Comparison of ENCODE assay signal across 25 mouse cellular contexts in the genomic region with DNA sequence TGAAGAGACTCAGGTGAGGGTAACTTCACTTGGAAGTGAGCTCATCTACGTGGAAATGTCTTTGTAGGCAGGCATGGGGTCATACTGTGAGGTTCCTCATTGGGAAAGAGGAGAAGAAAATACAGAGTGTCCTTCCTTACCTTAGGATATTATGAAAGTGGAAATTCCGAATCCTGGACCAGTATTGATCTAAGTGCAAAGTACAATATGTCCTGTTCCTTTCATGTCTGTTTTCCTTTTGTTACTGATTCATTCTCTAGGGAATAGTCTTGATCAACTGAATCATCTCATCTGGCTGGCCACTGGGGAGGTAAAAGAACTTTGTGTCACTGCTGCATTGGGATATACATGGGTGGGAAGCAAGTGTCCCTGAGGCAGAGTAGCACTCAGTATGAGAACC. TPM values are rescaled to one million over a fixed set of nuclear protein-coding genes. Genes with fewer than 3 reads are reported as not detected.
DNase-seq lines count a peak whose midpoint lies in the region; ATAC-seq and TF ChIP-seq lines count a peak whose summit lies in the region.
"Had no signal": no experiment of that assay in that cellular context is flagged by ENCODE, and none has a peak within 500 bp of the region (broad histone marks: within the 10 kb centered on the region; RNA-seq: fewer than 3 reads in every experiment).

No protein-coding gene starts in this region.

- H3K27ac ChIP-seq in liver, adult 2 months (replicated peaks; ENCODE audit: insufficient read depth, low read depth, low read length) = no peak overlapping the region
- H3K27ac ChIP-seq in liver, embryonic 12.5 days = no peak overlapping the region
- H3K27ac ChIP-seq in liver, postnatal 0 days (ENCODE audit: low read depth) = no peak overlapping the region

- ATAC-seq in liver, embryonic 12.5 days = no peak
- peak; percentile 64 for ATAC-seq in liver, postnatal 0 days
- ATAC-seq: activated CD4-positive, CD25-positive, alpha-beta regulatory T cell, adult 4 months; CD4-positive, CD25-positive, alpha-beta regulatory T cell, adult 4 months; Patski had no signal

- no peaks in the 10 kb centered on the region for H3K9me3 ChIP-seq in liver, embryonic 12.5 days (replicated peaks)
- H3K9me3 ChIP-seq in liver, postnatal 0 days (ENCODE audit: low read length) = no peaks in the 10 kb centered on the region
- H3K9me3 ChIP-seq: G1E had no signal

- peak; percentile 53 for DNase-seq in liver, adult 2 months (ENCODE audit: extremely low read depth, low read depth, low spot score)
- DNase-seq in liver, postnatal 0 days = no peak
- no peak for DNase-seq in liver
- DNase-seq: adrenal gland, adult 2 months; adrenal gland, adult 8-10 months; adrenal gland, postnatal 10 days; adrenal gland, postnatal 14 days; adrenal gland, postnatal 25 days; adrenal gland, postnatal 36 days; B cell, adult 2 months; cerebellum, adult 11 months; cerebellum, adult 11-12 months; cerebellum, adult 18-20 months had no signal

- TF ChIP-seq POLR2A in liver, adult 2 months (IDR thresholded peaks at IDR 0.05; ENCODE audit: extremely low read depth, insufficient read depth, low read length) = no peak

- 0 out of 2 replicates have a peak, but pooled peaks cover 1% of the 10 kb centered on the region for H3K4me1 ChIP-seq in liver, adult 2 months (ENCODE audit: control insufficient read depth, insufficient read depth, low read length)
- no peaks in the 10 kb centered on the region for H3K4me1 ChIP-seq in liver, embryonic 12.5 days
- peaks cover 9% of the 10 kb centered on the region; the same call in 1 of the 2 replicates for H3K4me1 ChIP-seq in liver, postnatal 0 days (ENCODE audit: insufficient read depth)

- no peaks in the 10 kb centered on the region for H3K79me2 ChIP-seq in liver, adult 2 months (ENCODE audit: control insufficient read depth, insufficient read depth, low read length)

- H3K4me3 ChIP-seq in liver, adult 2 months (ENCODE audit: insufficient read depth, low read depth, low read length) = no peak overlapping the region
- no peak overlapping the region for H3K4me3 ChIP-seq in liver, embryonic 12.5 days
- H3K4me3 ChIP-seq in liver, postnatal 0 days (ENCODE audit: low read depth, low read length) = no peak overlapping the region

- H3K27me3 ChIP-seq in liver, adult 2 months (ENCODE audit: control insufficient read depth, insufficient read depth, low read length) = no peaks in the 10 kb centered on the region
- H3K27me3 ChIP-seq in liver, embryonic 12.5 days (replicated peaks) = no peaks in the 10 kb centered on the region
- no peaks in the 10 kb centered on the region for H3K27me3 ChIP-seq in liver, postnatal 0 days (ENCODE audit: insufficient read depth, low read length)
- H3K27me3 ChIP-seq: CH12.LX, Patski had no signal

- H3K36me3 ChIP-seq in liver, adult 2 months (ENCODE audit: control insufficient read depth, insufficient read depth, low read length) = no peaks in the 10 kb centered on the region
- no peaks in the 10 kb centered on the region for H3K36me3 ChIP-seq in liver, embryonic 12.5 days
- no peaks in the 10 kb centered on the region for H3K36me3 ChIP-seq in liver, postnatal 0 days (replicated peaks; ENCODE audit: insufficient read depth, low read length)
- H3K36me3 ChIP-seq: G1E had no signal

- peak; percentile 83 for TF ChIP-seq EP300 in liver, postnatal 0 days (IDR thresholded peaks at IDR 0.05; ENCODE audit: low read depth)

- no peak for TF ChIP-seq CTCF in liver, adult 2 months (IDR thresholded peaks at IDR 0.05; ENCODE audit: low read depth, low read length)
- no peak for TF ChIP-seq CTCF in liver, postnatal 0 days (IDR thresholded peaks at IDR 0.05; ENCODE audit: low read depth)

- 32% methylated on average over 2 of the region's 2 CpGs for WGBS in liver, adult 2 months
- 47% methylated on average over 2 of the region's 2 CpGs for WGBS in liver, embryonic 12.5 days (ENCODE audit: insufficient replicate concordance)
- 44% methylated on average over 2 of the region's 2 CpGs for WGBS in liver, postnatal 0 days (ENCODE audit: insufficient replicate concordance)

- H3K4me2 ChIP-seq in liver, embryonic 12.5 days = no peak overlapping the region
- H3K4me2 ChIP-seq in liver, postnatal 0 days (ENCODE audit: low read depth, low read length) = no peak overlapping the region

- no peak overlapping the region for H3K9ac ChIP-seq in liver, adult 2 months (ENCODE audit: low read depth, low read length)
- no peak overlapping the region for H3K9ac ChIP-seq in liver, embryonic 12.5 days
- H3K9ac ChIP-seq in liver, postnatal 0 days (replicated peaks) = no peak overlapping the region

RNA-seq across cellular contexts. Expression of a gene that starts 1.2 kb away (rescaled TPM):
- total RNA-seq in liver, adult 2 months (2014; rRNA removed) = 0.20 and 0.28 TPM in 2 replicates
- polyA plus RNA-seq in liver, adult 2 months (2012; rRNA removed) = not detected in 2 replicates
- not detected in 2 replicates for polyA plus RNA-seq in liver, embryonic 12.5 days (2016; fragmentation: Nextera tagmentation; extraction: Ambion mirVana)
- not detected in 2 replicates for polyA plus RNA-seq in liver, postnatal 0 days (2015; fragmentation: Nextera tagmentation; extraction: Ambion mirVana)
- total RNA-seq: CH12.LX, ES-E14, G1E, MEL had no signal
- polyA plus RNA-seq: activated CD4-positive, CD25-positive, alpha-beta regulatory T cell, adult 4 months; adrenal gland, adult 2 months; C2C12; CD4-positive, CD25-positive, alpha-beta regulatory T cell, adult 4 months; G1E; Patski had no signal

RNA-seq across cellular contexts. Expression of a gene that starts 29.5 kb away (rescaled TPM):
- not detected in 2 replicates for total RNA-seq in liver, adult 2 months (2014; rRNA removed)
- not detected in 2 replicates for polyA plus RNA-seq in liver, adult 2 months (2012; rRNA removed)
- polyA plus RNA-seq in liver, embryonic 12.5 days (2016; fragmentation: Nextera tagmentation; extraction: Ambion mirVana) = not detected in 2 replicates
- polyA plus RNA-seq in liver, postnatal 0 days (2015; fragmentation: Nextera tagmentation; extraction: Ambion mirVana) = not detected in 2 replicates
- total RNA-seq: adrenal gland, adult 18-20 months; adrenal gland, adult 2 months; adrenal gland, adult 8-10 months; adrenal gland, postnatal 10 days; adrenal gland, postnatal 14 days; adrenal gland, postnatal 25 days; adrenal gland, postnatal 36 days; adrenal gland, postnatal 4 days; CH12.LX; ES-E14; MEL had no signal
- polyA plus RNA-seq: activated CD4-positive, CD25-positive, alpha-beta regulatory T cell, adult 4 months; adrenal gland, adult 2 months; brain, embryonic 14.5 days; C2C12; CD4-positive, CD25-positive, alpha-beta regulatory T cell, adult 4 months; G1E; Patski had no signal

RNA-seq across cellular contexts. Expression of a gene that starts 30.3 kb away (rescaled TPM):
- 0.27 and 0.28 TPM in 2 replicates for total RNA-seq in liver, adult 2 months (2014; rRNA removed)
- not detected in 2 replicates for polyA plus RNA-seq in liver, adult 2 months (2012; rRNA removed)
- not detected in 2 replicates for polyA plus RNA-seq in liver, embryonic 12.5 days (2016; fragmentation: Nextera tagmentation; extraction: Ambion mirVana)
- polyA plus RNA-seq in liver, postnatal 0 days (2015; fragmentation: Nextera tagmentation; extraction: Ambion mirVana) = not detected in 2 replicates
- total RNA-seq: CH12.LX, ES-E14, MEL had no signal
- polyA plus RNA-seq: adrenal gland, adult 2 months; C2C12; CD4-positive, CD25-positive, alpha-beta regulatory T cell, adult 4 months; G1E; Patski had no signal

RNA-seq across cellular contexts. Expression of a gene that starts 35.5 kb away (rescaled TPM):
- 0.27 and 0.83 TPM in 2 replicates for total RNA-seq in liver, adult 2 months (2014; rRNA removed)
- polyA plus RNA-seq in liver, adult 2 months (2012; rRNA removed) = 0.13 and 0.17 TPM in 2 replicates
- not detected in 2 replicates for polyA plus RNA-seq in liver, embryonic 12.5 days (2016; fragmentation: Nextera tagmentation; extraction: Ambion mirVana)
- not detected in 2 replicates for polyA plus RNA-seq in liver, postnatal 0 days (2015; fragmentation: Nextera tagmentation; extraction: Ambion mirVana)
- total RNA-seq: CH12.LX, ES-E14, MEL had no signal
- polyA plus RNA-seq: activated CD4-positive, CD25-positive, alpha-beta regulatory T cell, adult 4 months; C2C12; CD4-positive, CD25-positive, alpha-beta regulatory T cell, adult 4 months; G1E; Patski had no signal

RNA-seq across cellular contexts. Expression of a gene that starts 40.6 kb away (rescaled TPM):
- not detected in 2 replicates for total RNA-seq in liver, adult 2 months (2014; rRNA removed)
- not detected in 2 replicates for polyA plus RNA-seq in liver, adult 2 months (2012; rRNA removed)
- polyA plus RNA-seq in liver, embryonic 12.5 days (2016; fragmentation: Nextera tagmentation; extraction: Ambion mirVana) = not detected in 2 replicates
- polyA plus RNA-seq in liver, postnatal 0 days (2015; fragmentation: Nextera tagmentation; extraction: Ambion mirVana) = not detected in 2 replicates
- total RNA-seq: adrenal gland, adult 18-20 months; adrenal gland, adult 2 months; adrenal gland, adult 8-10 months; adrenal gland, postnatal 10 days; adrenal gland, postnatal 14 days; adrenal gland, postnatal 25 days; adrenal gland, postnatal 36 days; adrenal gland, postnatal 4 days; CH12.LX; ES-E14; MEL had no signal
- polyA plus RNA-seq: activated CD4-positive, CD25-positive, alpha-beta regulatory T cell, adult 4 months; adrenal gland, adult 2 months; brain, embryonic 14.5 days; C2C12; G1E; Patski had no signal
